Mouse (Mus musculus): ENCODE results near the gene Sag.

The Sag gene

GRCm38 (mm10) chr1:87853601-87854361 is 50.3 kb downstream of the Sag start:
- DNase-seq (ENCODE audit: low read depth, low spot score): no peak

GRCm38 (mm10) chr1:87854411-87854810 is 50.9 kb downstream of the Sag start:
- DNase-seq (ENCODE audit: low read depth, low spot score): no peak

- no peak for DNase-seq (ENCODE audit: low read depth, low spot score)
Observed at GRCm38 (mm10) chr1:87854851-87855251, 51.4 kb downstream of the Sag start.

- no peak for DNase-seq (ENCODE audit: low read depth, low spot score)
Observed at GRCm38 (mm10) chr1:87855522-87855921, 52.0 kb downstream of the Sag start.

- no peak for DNase-seq (ENCODE audit: low read depth, low spot score)
Observed at GRCm38 (mm10) chr1:87856823-87857222, 53.3 kb downstream of the Sag start.

- no peak for DNase-seq (ENCODE audit: low read depth, low spot score)
Observed at GRCm38 (mm10) chr1:87858031-87858430, 54.6 kb downstream of the Sag start.

GRCm38 (mm10) chr1:87858529-87858928 is 55.0 kb downstream of the Sag start:
- DNase-seq (ENCODE audit: low read depth, low spot score): no peak

GRCm38 (mm10) chr1:87863602-87864001 is 60.1 kb downstream of the Sag start:
- DNase-seq (ENCODE audit: low read depth, low spot score): no peak

GRCm38 (mm10) chr1:87864889-87865288 is 61.4 kb downstream of the Sag start:
- DNase-seq (ENCODE audit: low read depth, low spot score): no peak

GRCm38 (mm10) chr1:87866672-87867071 is 63.2 kb downstream of the Sag start:
- DNase-seq (ENCODE audit: low read depth, low spot score): no peak

- no peak for DNase-seq (ENCODE audit: low read depth, low spot score)
Observed at GRCm38 (mm10) chr1:87871546-87871945, 68.1 kb downstream of the Sag start.

GRCm38 (mm10) chr1:87873081-87873480 is 69.6 kb downstream of the Sag start:
- DNase-seq (ENCODE audit: low read depth, low spot score): no peak

- no peak for DNase-seq (ENCODE audit: low read depth, low spot score)
Observed at GRCm38 (mm10) chr1:87876065-87876464, 72.6 kb downstream of the Sag start.

GRCm38 (mm10) chr1:87877552-87878283 is 74.2 kb downstream of the Sag start:
- no peak for DNase-seq (ENCODE audit: low read depth, low spot score)

- DNase-seq (ENCODE audit: low read depth, low spot score): no peak
Observed at GRCm38 (mm10) chr1:87879034-87879433, 75.6 kb downstream of the Sag start.

GRCm38 (mm10) chr1:87879494-87880325 is 76.2 kb downstream of the Sag start:
- no peak for DNase-seq (ENCODE audit: low read depth, low spot score)

- DNase-seq (ENCODE audit: low read depth, low spot score): no peak
Observed at GRCm38 (mm10) chr1:87880326-87880627, 76.8 kb downstream of the Sag start.

GRCm38 (mm10) chr1:87880856-87881255 is 77.4 kb downstream of the Sag start:
- DNase-seq (ENCODE audit: low read depth, low spot score): no peak

GRCm38 (mm10) chr1:87881726-87882125 is 78.2 kb downstream of the Sag start:
- no peak for DNase-seq (ENCODE audit: low read depth, low spot score)

- no peak for DNase-seq (ENCODE audit: low read depth, low spot score)
Observed at GRCm38 (mm10) chr1:87882554-87882953, 79.1 kb downstream of the Sag start.

- no peak for DNase-seq (ENCODE audit: low read depth, low spot score)
Observed at GRCm38 (mm10) chr1:87890960-87891359, 87.5 kb downstream of the Sag start.

- no peak for DNase-seq (ENCODE audit: low read depth, low spot score)
Observed at GRCm38 (mm10) chr1:87891634-87892033, 88.2 kb downstream of the Sag start.

Data from c-Kit-negative CD71-positive TER-119-positive erythroid progenitor cells, embryonic 14.5 days (primary cell).